Mouse (Mus musculus): ENCODE measurements at regions not wholly inside any gene's neighbourhood (a gene's known extent, or its start where the extent isn't known, plus 50 kb on each side); places are given as distances from the start of the nearest gene placed in this dataset.

- Histone ChIP-seq H3K9ac (ENCODE audit: low read length) (no peak overlapping the region), H3K4me2 (no peak overlapping the region), H3K27ac (ENCODE audit: low read depth, low read length) (no peak overlapping the region), H3K4me1 (ENCODE audit: control insufficient read depth, insufficient read depth, low read length) (no peaks in the 10 kb centered on the region), H3K36me3 (ENCODE audit: control insufficient read depth, insufficient read depth, low read length) (no peaks in the 10 kb centered on the region), H3K4me3 (ENCODE audit: low read depth, low read length) (no peak overlapping the region), H3K27me3 (ENCODE audit: control insufficient read depth, insufficient read depth, low read length) (no peaks in the 10 kb centered on the region), H3K9me3 (ENCODE audit: control insufficient read depth, low read length) (no peaks in the 10 kb centered on the region)
- no peak for DNase-seq (ENCODE audit: low spot score, missing footprints)
- no peak for ATAC-seq (ENCODE audit: low FRiP score)
- 68% methylated on average over 4 of the region's 4 CpGs for WGBS
Measured at GRCm38 (mm10) chrX:77391760-77392446, 118.9 kb upstream of the Tbl1x start.

- Histone ChIP-seq H3K36me3 (ENCODE audit: control insufficient read depth, insufficient read depth, low read length) (no peaks in the 10 kb centered on the region), H3K4me1 (ENCODE audit: control insufficient read depth, insufficient read depth, low read length) (no peaks in the 10 kb centered on the region), H3K27me3 (ENCODE audit: control insufficient read depth, insufficient read depth, low read length) (no peaks in the 10 kb centered on the region), H3K4me2 (no peak overlapping the region), H3K9ac (ENCODE audit: low read length) (no peak overlapping the region), H3K4me3 (ENCODE audit: low read depth, low read length) (no peak overlapping the region), H3K9me3 (ENCODE audit: control insufficient read depth, low read length) (no peaks in the 10 kb centered on the region), H3K27ac (ENCODE audit: low read depth, low read length) (no peak overlapping the region)
- WGBS, result 97% methylated on average over 3 of the region's 3 CpGs
- DNase-seq (ENCODE audit: low spot score, missing footprints) (no peak), ATAC-seq (ENCODE audit: low FRiP score) (no peak)
Measured at GRCm38 (mm10) chrX:77406896-77407295, 103.9 kb upstream of the Tbl1x start.

GRCm38 (mm10) chrX:77407925-77408324 lies 102.9 kb upstream of the Tbl1x start:
- no peaks in the 10 kb centered on the region for H3K9me3 ChIP-seq (ENCODE audit: control insufficient read depth, low read length)
- no peaks in the 10 kb centered on the region for H3K4me1 ChIP-seq (ENCODE audit: control insufficient read depth, insufficient read depth, low read length)
- ATAC-seq (ENCODE audit: low FRiP score), result no peak
- no peaks in the 10 kb centered on the region for H3K27me3 ChIP-seq (ENCODE audit: control insufficient read depth, insufficient read depth, low read length)
- H3K4me2 ChIP-seq, result no peak overlapping the region
- H3K9ac ChIP-seq (ENCODE audit: low read length), result no peak overlapping the region
- WGBS, result 72% methylated on average over 3 of the region's 3 CpGs
- no peak for DNase-seq (ENCODE audit: low spot score, missing footprints)
- H3K36me3 ChIP-seq (ENCODE audit: control insufficient read depth, insufficient read depth, low read length), result no peaks in the 10 kb centered on the region
- no peak overlapping the region for H3K27ac ChIP-seq (ENCODE audit: low read depth, low read length)
- H3K4me3 ChIP-seq (ENCODE audit: low read depth, low read length), result no peak overlapping the region

GRCm38 (mm10) chrX:77409370-77409769 lies 101.4 kb upstream of the Tbl1x start:
- 72% methylated on average over 7 of the region's 7 CpGs for WGBS
- H3K9ac ChIP-seq (ENCODE audit: low read length), result no peak overlapping the region
- no peaks in the 10 kb centered on the region for H3K27me3 ChIP-seq (ENCODE audit: control insufficient read depth, insufficient read depth, low read length)
- DNase-seq (ENCODE audit: low spot score, missing footprints), result no peak
- no peak overlapping the region for H3K27ac ChIP-seq (ENCODE audit: low read depth, low read length)
- no peak overlapping the region for H3K4me3 ChIP-seq (ENCODE audit: low read depth, low read length)
- H3K36me3 ChIP-seq (ENCODE audit: control insufficient read depth, insufficient read depth, low read length), result no peaks in the 10 kb centered on the region
- no peak for ATAC-seq (ENCODE audit: low FRiP score)
- no peak overlapping the region for H3K4me2 ChIP-seq
- H3K4me1 ChIP-seq (ENCODE audit: control insufficient read depth, insufficient read depth, low read length), result no peaks in the 10 kb centered on the region
- H3K9me3 ChIP-seq (ENCODE audit: control insufficient read depth, low read length), result no peaks in the 10 kb centered on the region

- H3K27me3 ChIP-seq (ENCODE audit: control insufficient read depth, insufficient read depth, low read length), result no peaks in the 10 kb centered on the region
- no peaks in the 10 kb centered on the region for H3K4me1 ChIP-seq (ENCODE audit: control insufficient read depth, insufficient read depth, low read length)
- ATAC-seq (ENCODE audit: low FRiP score) (no peak), DNase-seq (ENCODE audit: low spot score, missing footprints) (no peak)
- H3K9me3 ChIP-seq (ENCODE audit: control insufficient read depth, low read length), result no peaks in the 10 kb centered on the region
- H3K27ac ChIP-seq (ENCODE audit: low read depth, low read length), result no peak overlapping the region
- H3K4me3 ChIP-seq (ENCODE audit: low read depth, low read length), result no peak overlapping the region
- H3K36me3 ChIP-seq (ENCODE audit: control insufficient read depth, insufficient read depth, low read length), result no peaks in the 10 kb centered on the region
- H3K4me2 ChIP-seq, result no peak overlapping the region
- H3K9ac ChIP-seq (ENCODE audit: low read length), result no peak overlapping the region
Measured at GRCm38 (mm10) chrX:77410812-77411211, 100.0 kb upstream of the Tbl1x start.

GRCm38 (mm10) chrX:77414156-77414555 lies 96.7 kb upstream of the Tbl1x start:
- H3K27me3 ChIP-seq (ENCODE audit: control insufficient read depth, insufficient read depth, low read length), result no peaks in the 10 kb centered on the region
- no peaks in the 10 kb centered on the region for H3K36me3 ChIP-seq (ENCODE audit: control insufficient read depth, insufficient read depth, low read length)
- no peaks in the 10 kb centered on the region for H3K4me1 ChIP-seq (ENCODE audit: control insufficient read depth, insufficient read depth, low read length)
- no peak for DNase-seq (ENCODE audit: low spot score, missing footprints)
- H3K9ac ChIP-seq (ENCODE audit: low read length), result no peak overlapping the region
- no peaks in the 10 kb centered on the region for H3K9me3 ChIP-seq (ENCODE audit: control insufficient read depth, low read length)
- no peak overlapping the region for H3K27ac ChIP-seq (ENCODE audit: low read depth, low read length)
- H3K4me2 ChIP-seq, result no peak overlapping the region
- ATAC-seq (ENCODE audit: low FRiP score), result no peak
- H3K4me3 ChIP-seq (ENCODE audit: low read depth, low read length), result no peak overlapping the region

- Histone ChIP-seq H3K27me3 (ENCODE audit: control insufficient read depth, insufficient read depth, low read length) (no peaks in the 10 kb centered on the region), H3K36me3 (ENCODE audit: control insufficient read depth, insufficient read depth, low read length) (no peaks in the 10 kb centered on the region), H3K9ac (ENCODE audit: low read length) (no peak overlapping the region), H3K4me3 (ENCODE audit: low read depth, low read length) (no peak overlapping the region), H3K27ac (ENCODE audit: low read depth, low read length) (no peak overlapping the region), H3K9me3 (ENCODE audit: control insufficient read depth, low read length) (no peaks in the 10 kb centered on the region), H3K4me2 (no peak overlapping the region), H3K4me1 (ENCODE audit: control insufficient read depth, insufficient read depth, low read length) (no peaks in the 10 kb centered on the region)
- no peak for DNase-seq (ENCODE audit: low spot score, missing footprints)
- no peak for ATAC-seq (ENCODE audit: low FRiP score)
Measured at GRCm38 (mm10) chrX:77417766-77418165, 93.0 kb upstream of the Tbl1x start.

GRCm38 (mm10) chrX:77422206-77422605 lies 88.6 kb upstream of the Tbl1x start:
- Histone ChIP-seq H3K36me3 (ENCODE audit: control insufficient read depth, insufficient read depth, low read length) (no peaks in the 10 kb centered on the region), H3K9ac (ENCODE audit: low read length) (no peak overlapping the region), H3K27ac (ENCODE audit: low read depth, low read length) (no peak overlapping the region), H3K9me3 (ENCODE audit: control insufficient read depth, low read length) (no peaks in the 10 kb centered on the region), H3K4me1 (ENCODE audit: control insufficient read depth, insufficient read depth, low read length) (no peaks in the 10 kb centered on the region), H3K4me3 (ENCODE audit: low read depth, low read length) (no peak overlapping the region), H3K27me3 (ENCODE audit: control insufficient read depth, insufficient read depth, low read length) (no peaks in the 10 kb centered on the region), H3K4me2 (no peak overlapping the region)
- no peak for ATAC-seq (ENCODE audit: low FRiP score)
- DNase-seq (ENCODE audit: low spot score, missing footprints), result no peak
- WGBS, result 63% methylated on average over 2 of the region's 2 CpGs

GRCm38 (mm10) chrX:77424792-77425727 lies 85.8 kb upstream of the Tbl1x start:
- H3K4me1 ChIP-seq (ENCODE audit: control insufficient read depth, insufficient read depth, low read length), result no peaks in the 10 kb centered on the region
- DNase-seq (ENCODE audit: low spot score, missing footprints) (no peak), ATAC-seq (ENCODE audit: low FRiP score) (no peak)
- H3K27ac ChIP-seq (ENCODE audit: low read depth, low read length), result no peak overlapping the region
- no peaks in the 10 kb centered on the region for H3K36me3 ChIP-seq (ENCODE audit: control insufficient read depth, insufficient read depth, low read length)
- no peak overlapping the region for H3K9ac ChIP-seq (ENCODE audit: low read length)
- H3K4me2 ChIP-seq, result no peak overlapping the region
- H3K27me3 ChIP-seq (ENCODE audit: control insufficient read depth, insufficient read depth, low read length), result no peaks in the 10 kb centered on the region
- no peaks in the 10 kb centered on the region for H3K9me3 ChIP-seq (ENCODE audit: control insufficient read depth, low read length)
- H3K4me3 ChIP-seq (ENCODE audit: low read depth, low read length), result no peak overlapping the region
- 93% methylated on average over 3 of the region's 3 CpGs for WGBS
